Mouse (Mus musculus) embryonic facial prominence, embryonic 14.5 days (tissue): ENCODE measurements around the gene Slc22a13. TPM values are rescaled to one million over a fixed set of nuclear protein-coding genes. Genes with fewer than 3 reads are reported as not detected.
A peak's percentile ranks its signal among the peaks of the same experiment; 100 is the strongest.

Source experiments
- ATAC-seq: fragments of 200-750 bp; cut with Nextera tagmentation; 2 replicates; pipeline ENCODE4 v1.8.0; 2017; ENCODE audit warnings: low read depth, moderate number of reproducible peaks, moderate TSS enrichment
- DNase-seq: peaks from one replicate; pipeline ENCODE4 v3.0.0-alpha.2; 2015; ENCODE audit warnings: low spot score
- H3K27ac ChIP-seq: fragments of 300-500 bp; sonication (generic); replicated peaks from 2 replicates; pipeline ENCODE4 v1.5.1; 2014; ENCODE audit warnings: low read depth, mild to moderate bottlenecking, low read length, moderate library complexity
- H3K27me3 ChIP-seq: fragments of 300-500 bp; sonication (generic); replicated peaks from 2 replicates; pipeline ENCODE4 v1.6.1; 2014; ENCODE audit warnings: low read length; ENCODE audit not compliant: control insufficient read depth, insufficient read depth
- H3K36me3 ChIP-seq: fragments of 300-500 bp; sonication (generic); 2 replicates; pipeline ENCODE4 v1.6.1; 2014; ENCODE audit warnings: low read length, mixed read lengths; ENCODE audit not compliant: control insufficient read depth, insufficient read depth
- H3K4me1 ChIP-seq: fragments of 300-500 bp; sonication (generic); 2 replicates; pipeline ENCODE4 v1.6.1; 2014; ENCODE audit warnings: antibody characterized with exemption, low read length; ENCODE audit not compliant: control insufficient read depth, insufficient read depth
- H3K4me2 ChIP-seq: fragments of 300-500 bp; sonication (generic); 2 replicates; pipeline ENCODE4 v1.6.1; 2014; ENCODE audit warnings: low read depth, mild to moderate bottlenecking, low read length, moderate library complexity, mixed read lengths
- H3K4me3 ChIP-seq: fragments of 300-500 bp; sonication (generic); 2 replicates; pipeline ENCODE4 v1.5.1; 2014; ENCODE audit warnings: low read depth, mild to moderate bottlenecking, low read length
- H3K9ac ChIP-seq: fragments of 300-500 bp; sonication (generic); 2 replicates; pipeline ENCODE4 v1.6.1; 2014; ENCODE audit warnings: low read depth, mild to moderate bottlenecking, low read length, moderate library complexity, mixed read lengths
- H3K9me3 ChIP-seq: fragments of 300-500 bp; sonication (generic); 2 replicates; pipeline ENCODE4 v1.6.1; 2016; ENCODE audit warnings: low read length; ENCODE audit not compliant: control insufficient read depth
- WGBS: fragments of 180-500 bp; shearing (Covaris S2); extraction: QIAGEN DNeasy Blood & Tissue Kit; methylation state at CpG from one replicate; pipeline ENCODE4 v1.1.7; 2014; 5-methylcytosine and 5-hydroxymethylcytosine counted together
- polyA plus RNA-seq: library from polyadenylated mRNA; unstranded; fragments of >200 nt; fragmentation: Nextera tagmentation; extraction: Ambion mirVana; gene quantifications from 2 replicates; pipeline ENCODE4 v1.2.1, GENCODE M21; 2014

Slc22a13 gene
- polyA plus RNA-seq, 1 experiment from 2014 or later: not detected

DNA sequence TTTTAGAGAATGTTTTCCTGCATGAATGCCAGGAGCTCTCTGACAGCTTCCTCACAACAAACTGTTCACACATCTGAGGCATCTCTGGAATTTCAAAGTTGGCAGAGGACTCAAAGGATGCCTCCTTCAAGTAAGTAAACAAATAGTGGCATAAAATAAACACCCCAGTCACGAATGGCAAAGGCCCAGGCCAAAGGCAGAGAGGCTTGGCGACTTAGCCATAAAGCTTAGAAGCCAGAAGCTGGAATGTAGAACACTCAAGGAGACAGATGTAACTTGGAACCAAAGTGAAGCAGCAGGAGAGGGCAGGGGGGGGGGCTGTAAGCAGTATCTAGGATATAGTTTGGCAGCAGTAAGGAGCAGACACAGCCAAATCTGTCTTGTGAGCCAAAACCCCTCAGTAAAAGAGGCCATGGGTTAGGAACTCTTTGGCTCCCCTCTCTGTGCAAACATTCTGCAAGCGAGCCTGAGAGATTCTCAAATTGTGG lies 27.6 kb downstream of the Slc22a13 start:
- 31% methylated on average over 3 of the region's 3 CpGs for WGBS
- H3K4me1 ChIP-seq: peaks cover 5% of the 10 kb centered on the region; the same call in 1 of the 2 replicates
- H3K4me2 ChIP-seq: no peak overlapping the region
- no peaks in the 10 kb centered on the region for H3K9me3 ChIP-seq
- no peak overlapping the region for H3K4me3 ChIP-seq
- no peaks in the 10 kb centered on the region for H3K36me3 ChIP-seq
- peak; percentile 66 for DNase-seq
- H3K9ac ChIP-seq: no peak overlapping the region
- H3K27ac ChIP-seq: no peak overlapping the region
- H3K27me3 ChIP-seq: no peaks in the 10 kb centered on the region
- ATAC-seq: no peak

DNA sequence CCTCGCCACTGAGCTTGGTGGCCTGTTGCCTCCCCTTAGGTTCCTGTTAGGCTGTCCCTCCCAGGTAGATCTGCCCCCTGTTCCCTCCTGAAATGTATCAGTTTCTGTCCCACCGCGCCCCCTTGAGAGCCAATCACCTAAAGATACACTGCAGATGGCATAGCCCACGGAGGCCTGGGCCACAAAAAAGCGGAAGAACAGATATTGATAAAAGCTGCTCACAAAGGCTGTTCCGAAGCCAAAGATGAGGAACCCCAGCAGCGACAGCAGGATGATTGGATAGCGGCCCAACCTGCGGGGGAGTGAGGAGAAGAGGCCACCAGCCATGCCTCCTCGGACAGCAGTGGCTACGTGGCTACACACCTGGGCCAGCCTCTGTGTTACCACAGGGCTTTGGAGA lies 29.6 kb downstream of the Slc22a13 start:
- no peak for ATAC-seq

DNA sequence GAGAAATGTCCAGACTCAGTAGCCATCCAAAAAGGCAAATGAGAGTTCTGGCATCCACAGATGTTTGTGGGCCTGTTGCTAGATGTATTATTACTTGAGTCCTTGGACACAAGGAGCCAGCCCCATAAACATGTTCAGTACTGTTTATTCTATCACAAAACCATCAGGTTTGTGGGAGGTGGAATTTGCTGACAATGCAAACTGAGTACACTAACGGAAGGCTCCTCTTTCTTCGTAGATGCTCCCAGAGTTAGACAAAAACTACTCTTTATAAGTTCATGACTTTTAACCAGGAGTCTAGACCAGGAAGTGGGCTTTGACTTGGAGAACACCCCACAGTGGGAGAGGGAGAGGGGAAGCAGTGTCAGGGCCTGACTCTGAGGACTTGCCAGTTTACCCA lies 41.3 kb downstream of the Slc22a13 start:
- Histone ChIP-seq H3K27ac (no peak overlapping the region), H3K9ac (no peak overlapping the region), H3K27me3 (no peaks in the 10 kb centered on the region), H3K4me2 (no peak overlapping the region), H3K4me3 (no peak overlapping the region), H3K4me1 (no peaks in the 10 kb centered on the region), H3K9me3 (no peaks in the 10 kb centered on the region), H3K36me3 (no peaks in the 10 kb centered on the region)
- WGBS: 90% methylated on average over 2 of the region's 2 CpGs
- DNase-seq (no peak), ATAC-seq (no peak)

More for the DNA sequence above, 29.6 kb downstream of the Slc22a13 start:
- Histone ChIP-seq H3K27me3 (no peaks in the 10 kb centered on the region), H3K9ac (no peak overlapping the region), H3K4me1 (peaks cover 5% of the 10 kb centered on the region; the same call in 1 of the 2 replicates), H3K27ac (no peak overlapping the region), H3K4me3 (no peak overlapping the region), H3K4me2 (no peak overlapping the region), H3K36me3 (no peaks in the 10 kb centered on the region), H3K9me3 (no peaks in the 10 kb centered on the region)
- no peak for DNase-seq
- WGBS: 88% methylated on average over 11 of the region's 11 CpGs

DNA sequence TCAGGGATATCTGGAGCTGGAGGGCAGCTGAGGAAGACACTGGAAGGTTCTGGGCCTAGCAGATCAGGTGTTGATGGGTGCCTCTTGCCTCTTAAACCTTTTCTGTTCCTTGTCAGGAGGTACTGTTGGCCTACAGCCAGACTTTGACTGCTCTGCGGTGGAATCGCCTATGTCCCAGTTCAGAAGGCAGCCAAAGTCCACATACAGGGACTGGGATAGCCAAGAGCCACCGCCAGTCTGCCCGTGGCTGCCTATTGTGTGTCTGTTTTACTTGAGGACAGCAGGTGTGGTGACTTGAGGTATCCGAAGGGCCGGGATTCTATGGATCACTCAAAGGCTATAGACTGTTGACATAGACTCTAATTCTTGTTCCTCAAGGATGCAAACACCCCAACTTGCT lies 43.4 kb downstream of the Slc22a13 start:
- no peak for DNase-seq
- no peaks in the 10 kb centered on the region for H3K4me1 ChIP-seq
- 89% methylated on average over 6 of the region's 6 CpGs for WGBS
- H3K36me3 ChIP-seq: no peaks in the 10 kb centered on the region
- no peak overlapping the region for H3K4me3 ChIP-seq
- H3K27me3 ChIP-seq: no peaks in the 10 kb centered on the region
- H3K9ac ChIP-seq: no peak overlapping the region
- no peak for ATAC-seq
- no peak overlapping the region for H3K4me2 ChIP-seq
- H3K27ac ChIP-seq: no peak overlapping the region
- no peaks in the 10 kb centered on the region for H3K9me3 ChIP-seq

DNA sequence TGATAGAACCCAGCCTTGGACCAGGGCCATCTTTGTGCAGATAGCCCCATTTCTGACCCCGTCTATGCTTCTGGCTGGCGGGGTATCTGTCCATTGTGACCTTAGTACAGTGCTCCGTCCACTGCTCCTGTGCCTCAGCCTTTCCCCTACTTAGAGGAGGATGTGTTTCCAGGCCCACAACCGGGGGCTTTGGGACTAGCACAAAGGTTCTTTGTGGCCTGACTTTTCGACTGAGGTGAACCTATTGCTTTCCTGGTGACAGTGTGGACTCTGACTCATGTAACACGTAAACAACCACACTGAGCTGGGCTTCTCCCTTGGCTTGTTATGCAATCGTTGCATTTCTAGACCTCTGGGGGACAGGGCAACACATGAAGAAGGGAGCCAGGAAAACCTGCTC lies 44.2 kb downstream of the Slc22a13 start:
- H3K27ac ChIP-seq: no peak overlapping the region
- no peak for ATAC-seq
- H3K4me3 ChIP-seq: no peak overlapping the region
- no peak for DNase-seq
- no peaks in the 10 kb centered on the region for H3K4me1 ChIP-seq
- H3K9me3 ChIP-seq: no peaks in the 10 kb centered on the region
- no peaks in the 10 kb centered on the region for H3K36me3 ChIP-seq
- H3K27me3 ChIP-seq: no peaks in the 10 kb centered on the region
- no peak overlapping the region for H3K9ac ChIP-seq
- 78% methylated on average over 7 of the region's 7 CpGs for WGBS
- no peak overlapping the region for H3K4me2 ChIP-seq

DNA sequence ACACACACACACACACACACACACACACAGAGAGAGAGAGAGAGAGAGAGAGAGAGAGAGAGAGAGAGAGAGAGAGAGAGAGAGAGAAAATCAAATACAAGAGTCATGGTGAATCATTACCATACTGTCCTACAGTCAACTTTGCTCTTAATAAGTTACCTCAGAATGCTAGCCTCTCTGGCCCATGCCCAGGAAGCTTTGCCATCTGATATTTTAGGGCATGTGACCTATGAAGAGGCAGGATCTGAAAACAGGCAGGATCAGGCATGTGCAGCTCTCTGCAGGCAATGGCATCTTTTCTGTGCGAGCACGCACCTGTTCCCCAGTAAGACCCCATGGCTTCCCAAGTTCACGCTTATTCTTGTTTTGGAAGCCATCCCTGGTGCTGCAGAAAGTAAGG lies 48.2 kb downstream of the Slc22a13 start:
- 67% methylated on average over 3 of the region's 3 CpGs for WGBS
- ATAC-seq: no peak

DNA sequence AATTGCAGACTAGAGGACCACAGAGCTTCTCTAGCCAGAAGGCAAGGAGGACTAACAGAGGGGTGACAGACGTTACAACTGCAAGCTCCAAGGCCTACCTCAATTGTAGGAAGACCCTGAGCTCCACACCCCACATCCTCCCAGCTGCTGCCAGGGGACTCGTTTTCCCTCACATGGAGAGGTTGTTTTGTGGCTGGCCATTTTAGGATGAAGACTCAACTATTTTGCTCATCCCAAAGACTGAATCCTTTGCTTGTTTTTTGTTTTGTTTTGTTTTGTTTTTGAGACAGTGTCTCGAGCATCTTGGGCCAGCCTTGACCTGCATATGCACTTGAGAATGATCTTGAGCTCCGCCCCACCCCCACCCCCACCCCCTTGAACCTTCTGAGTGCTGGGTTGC lies 50.0 kb downstream of the Slc22a13 start, which contains the start of gene Gm47289:
Gm47289 (plus strand) TSS at position 301 of the 400 bp plus-strand sequence.
- Histone ChIP-seq H3K27ac (no peak within 1 kb of the TSS), H3K4me1 (no peaks in the 10 kb centered on the region), H3K4me2 (no peak within 1 kb of the TSS), H3K4me3 (no peak within 1 kb of the TSS), H3K9ac (no peak within 1 kb of the TSS), H3K36me3 (no peaks in the 10 kb centered on the region), H3K9me3 (no peaks in the 10 kb centered on the region), H3K27me3 (peaks cover 13% of the 10 kb centered on the region; the same call in 1 of the 2 replicates)
- DNase-seq (no peak), ATAC-seq (no peak)
- WGBS: 62% methylated on average over 4 of the region's 4 CpGs

More for the DNA sequence above, 48.2 kb downstream of the Slc22a13 start:
- H3K4me1 ChIP-seq: no peaks in the 10 kb centered on the region
- no peak overlapping the region for H3K4me2 ChIP-seq
- H3K27ac ChIP-seq: no peak overlapping the region
- no peak overlapping the region for H3K9ac ChIP-seq
- no peak for DNase-seq
- no peak overlapping the region for H3K4me3 ChIP-seq
- no peaks in the 10 kb centered on the region for H3K36me3 ChIP-seq
- no peaks in the 10 kb centered on the region for H3K9me3 ChIP-seq
- H3K27me3 ChIP-seq: peaks cover 7% of the 10 kb centered on the region; the same call in 1 of the 2 replicates

DNA sequence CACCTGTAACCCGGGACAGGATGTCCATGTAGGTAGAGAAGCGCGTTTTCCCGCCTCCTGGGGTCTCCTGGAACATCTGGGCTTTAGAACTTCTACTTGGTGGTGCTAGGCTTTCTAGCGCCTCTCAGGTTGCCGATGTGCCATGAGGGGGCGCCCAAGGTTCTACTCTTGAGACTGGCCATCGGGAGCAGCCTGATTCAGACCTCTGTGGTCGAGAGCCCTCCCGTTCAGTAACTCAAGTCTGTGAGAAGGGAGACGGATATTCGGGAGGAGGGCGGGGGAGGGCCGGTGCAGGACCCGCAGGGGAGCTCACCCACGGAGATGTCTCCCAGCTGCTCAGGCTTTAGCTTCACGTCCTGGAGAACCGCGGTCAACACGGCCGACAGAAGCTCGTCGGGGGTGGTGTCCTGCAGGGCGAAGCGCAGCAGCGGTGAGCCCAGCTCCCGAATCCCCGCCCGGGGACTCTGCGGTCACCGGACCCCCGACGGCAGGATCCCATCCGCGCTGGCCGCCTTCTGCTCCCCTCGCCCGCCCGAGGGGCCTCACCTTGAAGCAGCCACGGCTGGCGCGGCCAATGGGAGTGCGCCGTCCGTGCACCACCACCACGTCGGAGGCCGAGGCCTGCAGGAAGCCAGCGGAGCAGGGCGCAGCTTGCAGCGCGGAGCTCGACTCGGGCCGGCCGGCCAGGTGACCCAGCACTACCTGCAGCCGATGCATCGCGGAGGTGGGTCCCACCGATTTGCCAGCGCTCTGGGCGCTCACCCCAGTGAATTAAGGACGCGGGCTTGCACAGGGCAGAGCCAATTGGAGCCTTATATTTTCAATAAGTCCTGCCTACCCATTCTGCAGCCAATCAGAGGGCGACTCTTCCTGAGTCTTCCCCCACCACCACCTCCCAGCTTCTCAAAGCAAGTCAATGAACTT lies 52.4 kb downstream of the Slc22a13 start, which contains the start of gene Acaa1b:
Acaa1b (minus strand) TSS at position 816 of the 924 bp plus-strand sequence.
- Histone ChIP-seq H3K36me3 (no peaks in the 10 kb centered on the region), H3K4me1 (no peaks in the 10 kb centered on the region), H3K27me3 (peaks cover 13% of the 10 kb centered on the region; the same call in 1 of the 2 replicates), H3K4me3 (peak within 1 kb of the TSS; percentile 50), H3K9ac (peak within 1 kb of the TSS; percentile 43; the same call in 1 of the 2 replicates), H3K9me3 (no peaks in the 10 kb centered on the region), H3K4me2 (peak within 1 kb of the TSS; percentile 63), H3K27ac (no peak within 1 kb of the TSS)
- DNase-seq (peak; percentile 90), ATAC-seq (peak; percentile 92)
- 1% methylated on average over 31 of the region's 65 CpGs for WGBS
